ENCODE assay signal across 19 mouse cellular contexts in genomic region chr10:43512976-43513375, GRCm38 (mm10).
"Had no signal": no experiment of that assay in that cellular context is flagged by ENCODE, and none has a peak within 500 bp of the region (broad histone marks: within the 10 kb centered on the region; RNA-seq: fewer than 3 reads in every experiment).

No protein-coding gene starts in this region.

- H3K4me1 ChIP-seq: midbrain, embryonic 10.5 days; midbrain, embryonic 12.5 days; neural tube, embryonic 13.5 days had no signal

- H3K9me3 ChIP-seq: midbrain, embryonic 10.5 days; midbrain, embryonic 12.5 days; neural tube, embryonic 13.5 days; neural tube, embryonic 15.5 days had no signal

- ATAC-seq: midbrain, embryonic 16.5 days had no signal

- H3K4me2 ChIP-seq: lung, embryonic 14.5 days; midbrain, embryonic 12.5 days; neural tube, embryonic 13.5 days; neural tube, embryonic 15.5 days had no signal

- H3K9ac ChIP-seq: lung, embryonic 14.5 days; midbrain, embryonic 12.5 days; neural tube, embryonic 13.5 days; neural tube, embryonic 15.5 days had no signal

- H3K4me3 ChIP-seq: midbrain, embryonic 10.5 days; midbrain, embryonic 12.5 days; myocyte; neural tube, embryonic 13.5 days; neural tube, embryonic 15.5 days had no signal

- H3K27me3 ChIP-seq: midbrain, embryonic 12.5 days; neural tube, embryonic 13.5 days; neural tube, embryonic 15.5 days had no signal

- H3K27ac ChIP-seq: midbrain, embryonic 10.5 days; midbrain, embryonic 12.5 days; neural tube, embryonic 13.5 days; neural tube, embryonic 15.5 days had no signal

- DNase-seq: lung, adult 18-20 months; lung, embryonic 14.5 days; lung, postnatal 10 days; lung, postnatal 4 days; midbrain, embryonic 14.5 days; retina, postnatal 1 day; right cerebral cortex, adult 18-20 months; right cerebral cortex, postnatal 25 days; right cerebral cortex, postnatal 4 days; spleen, adult 18-20 months; thymus, adult 18-20 months; thymus, postnatal 14 days; thymus, postnatal 36 days had no signal
